Comparison of ENCODE assay signal across 8 mouse cellular contexts in genomic region chr5:137293839-137294743, GRCm38 (mm10). TPM values are rescaled to one million over a fixed set of nuclear protein-coding genes. Genes with fewer than 3 reads are reported as not detected.
DNase-seq lines count a peak whose midpoint lies in the region; ATAC-seq and TF ChIP-seq lines count a peak whose summit lies in the region.

Gene Ufsp1 (plus strand): TSS chr5:137294629.

- TF ChIP-seq CTCF in cortical plate, adult 2 months (IDR thresholded peaks at IDR 0.05; ENCODE audit: extremely low read depth, insufficient read depth, low read length) = no peak

- peak; percentile 91 to 96 for DNase-seq in gastrocnemius, adult 8-10 months (ENCODE audit: low spot score in 2 of 2)
- DNase-seq in hindlimb bud, embryonic 11.5 days (ENCODE audit: extremely low spot score, low read depth, low spot score) = peak; percentile 86
- peak; percentile 82 to 96 for DNase-seq in left cerebral cortex, adult 8-10 months (ENCODE audit: low spot score in 2 of 2)
- peak; percentile 98 to 99 for DNase-seq in right cerebral cortex, postnatal 10 days (ENCODE audit: low spot score in 2 of 2)
- peak; percentile 90 for DNase-seq in urinary bladder, postnatal 25 days (ENCODE audit: low spot score)

- no peaks in the 10 kb centered on the region for H3K9me3 ChIP-seq in megakaryocyte, embryonic 14.5 days

- no peaks in the 10 kb centered on the region for H3K4me1 ChIP-seq in cortical plate, adult 2 months (ENCODE audit: control insufficient read depth, insufficient read depth, low read length)
- peaks cover 93% of the 10 kb centered on the region for H3K4me1 ChIP-seq in megakaryocyte, embryonic 14.5 days

- H3K27me3 ChIP-seq in megakaryocyte, embryonic 14.5 days (replicated peaks) = no peaks in the 10 kb centered on the region

- peak; percentile 96 for ATAC-seq in activated CD4-positive, CD25-positive, alpha-beta regulatory T cell, adult 4 months

- peaks cover 76% of the 10 kb centered on the region for H3K36me3 ChIP-seq in megakaryocyte, embryonic 14.5 days (replicated peaks; ENCODE audit: low read length)

- TF ChIP-seq POLR2A in cortical plate, adult 2 months (IDR thresholded peaks at IDR 0.05; ENCODE audit: extremely low read depth, insufficient read depth, low read length) = peak; percentile 87; the same call in 1 of the 2 replicates

- H3K27ac ChIP-seq in cortical plate, adult 2 months (ENCODE audit: insufficient read depth, low read length) = peak within 1 kb of the TSS; percentile 53

- peak within 1 kb of the TSS; percentile 54 for H3K4me3 ChIP-seq in cortical plate, adult 2 months (ENCODE audit: insufficient read depth, low read length)
- H3K4me3 ChIP-seq in megakaryocyte, embryonic 14.5 days (replicated peaks) = peak within 1 kb of the TSS; percentile 96

RNA-seq across cellular contexts. Expression of gene Ufsp1, which starts in this region (rescaled TPM):
- 1 to 10 TPM in 1 of 2 experiments, not detected in 1; 1.7 TPM for polyA plus RNA-seq in activated CD4-positive, CD25-positive, alpha-beta regulatory T cell, adult 4 months (2017; shearing (Covaris generic))
- 13.3 and 14.1 TPM in 2 replicates for polyA plus RNA-seq in cortical plate, adult 2 months (2012; rRNA removed)
- total RNA-seq in gastrocnemius, adult 8-10 months (2022) = 10 to 100 TPM; 14.6 to 22.7 (median 19.1) TPM
- 10 to 100 TPM; 14.0 to 16.8 (median 16.1) TPM for total RNA-seq in left cerebral cortex, adult 8-10 months (2022)
- polyA plus RNA-seq in megakaryocyte, embryonic 14.5 days (2012; ENCODE audit: insufficient read depth, low replicate concordance) = 278 and 294 TPM in 2 replicates

Comparison
In these comparisons a context has a peak if more than half of its experiments do, and no peak if none do; other contexts are left out.
1. Peak in every context shown above with its lines: DNase-seq, ATAC-seq, H3K4me3 ChIP-seq and H3K27ac ChIP-seq.
2. RNA of gene Ufsp1 (polyA plus RNA-seq): 278 to 294 TPM in megakaryocyte, embryonic 14.5 days; 13.3 to 14.1 TPM in cortical plate, adult 2 months and 1.7 TPM in activated CD4-positive, CD25-positive, alpha-beta regulatory T cell, adult 4 months; every median in the first group is over 10 times any median in the second.